Mouse (Mus musculus): ENCODE results near the gene Nostrin.

- TF ChIP-seq CTCF (conservative IDR thresholded peaks at IDR 0.05; ENCODE audit: low read length) (no peak), POU5F1 (IDR thresholded peaks at IDR 0.05; ENCODE audit: borderline replicate concordance, low read length) (no peak)
Measured at GRCm38 (mm10) chr2:69134186-69134585, 1.4 kb upstream of the Nostrin start.
